ENCODE assay signal across 8 mouse cellular contexts in the genomic region with DNA sequence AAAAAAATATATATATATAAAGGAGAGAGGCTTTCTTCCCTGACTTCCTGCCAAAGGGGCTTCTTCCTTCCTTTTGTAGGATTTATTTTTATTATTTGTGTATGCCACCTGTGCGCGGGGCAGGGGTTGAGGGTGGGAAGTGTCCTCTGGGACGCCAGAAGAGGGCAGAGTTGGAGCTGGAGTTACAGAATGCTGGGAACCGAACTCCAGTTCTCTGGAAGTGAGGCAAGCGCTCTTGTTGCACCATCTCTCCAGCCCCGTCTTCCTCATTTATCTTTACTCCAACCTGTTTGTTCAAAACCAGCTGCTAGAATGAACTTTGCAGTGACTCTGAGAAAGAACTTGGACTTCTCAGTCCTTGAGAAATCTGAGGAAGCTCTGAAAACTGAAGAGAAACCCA. TPM values are rescaled to one million over a fixed set of nuclear protein-coding genes. Genes with fewer than 3 reads are reported as not detected.
DNase-seq lines count a peak whose midpoint lies in the region; ATAC-seq and TF ChIP-seq lines count a peak whose summit lies in the region.

No protein-coding gene starts in this region.

- H3K4me3 ChIP-seq in bone marrow, adult 2 months (replicated peaks; ENCODE audit: control insufficient read depth, low read depth, low read length), result peak overlapping the region; percentile 1
- H3K4me3 ChIP-seq in hindbrain, embryonic 12.5 days, result peak overlapping the region; percentile 61

- peak overlapping the region; percentile 71; the same call in 1 of the 2 replicates for H3K9ac ChIP-seq in hindbrain, embryonic 12.5 days

- intact Hi-C loops in left cerebral cortex, postnatal 10 days (cut with DNase I), result no loop called here

- peak; percentile 24 for DNase-seq in kidney, adult 9 months
- no peak for DNase-seq in kidney, adult 18-20 months
- DNase-seq in lung, postnatal 36 days, result peak; percentile 64
- no peak for DNase-seq in cerebellum, postnatal 25 days
- DNase-seq in left cerebral cortex, postnatal 10 days (ENCODE audit: extremely low spot score in 1 of 2, low spot score in 2 of 2), result no peak

- peaks cover 24% of the 10 kb centered on the region for H3K4me1 ChIP-seq in bone marrow, adult 2 months (ENCODE audit: control insufficient read depth, insufficient read depth, low read length)
- H3K4me1 ChIP-seq in hindbrain, embryonic 12.5 days, result peaks cover 19% of the 10 kb centered on the region

- peak overlapping the region; percentile 61 for H3K4me2 ChIP-seq in hindbrain, embryonic 12.5 days (replicated peaks)

- H3K9me3 ChIP-seq in hindbrain, embryonic 12.5 days (replicated peaks), result no peaks in the 10 kb centered on the region

- 2% methylated on average over 6 of the region's 6 CpGs for WGBS in bone marrow, adult 2 months
- 15% methylated on average over 6 of the region's 6 CpGs for WGBS in hindbrain, embryonic 12.5 days

- no peaks in the 10 kb centered on the region for H3K36me3 ChIP-seq in hindbrain, embryonic 12.5 days

- peak; percentile 20; the same call in 1 of the 2 replicates for TF ChIP-seq CTCF in bone marrow, adult 2 months (IDR thresholded peaks at IDR 0.05; ENCODE audit: control insufficient read depth, insufficient read depth, low read length)

- peak overlapping the region; percentile 97 for H3K27ac ChIP-seq in bone marrow, adult 2 months (ENCODE audit: control insufficient read depth, insufficient read depth, low read depth, low read length, poor library complexity)
- peak overlapping the region; percentile 97; the same call in 1 of the 2 replicates for H3K27ac ChIP-seq in hindbrain, embryonic 12.5 days

- peaks cover 33% of the 10 kb centered on the region for H3K27me3 ChIP-seq in hindbrain, embryonic 12.5 days

- ATAC-seq in hindbrain, embryonic 12.5 days (ENCODE audit: low FRiP score), result no peak
- no peak for ATAC-seq in erythroid progenitor cell, adult 5-6 weeks (replicated peaks; ENCODE audit: low FRiP score, poor library complexity, severe bottlenecking)

- TF ChIP-seq POLR2A in bone marrow, adult 2 months (IDR thresholded peaks at IDR 0.05; ENCODE audit: borderline replicate concordance, control insufficient read depth, low read depth, low read length), result no peak

RNA-seq across cellular contexts. Expression of gene B9d2, which starts 0.6 kb away (rescaled TPM):
- 19.1 and 40.8 TPM in 2 replicates for polyA plus RNA-seq in bone marrow, adult 2 months (2011; ENCODE audit: insufficient read depth, insufficient read length, low replicate concordance, missing spikeins)
- 25.9 and 30.8 TPM in 2 replicates for polyA plus RNA-seq in hindbrain, embryonic 12.5 days (2016; fragmentation: Nextera tagmentation; extraction: Ambion mirVana)
- total RNA-seq in erythroid progenitor cell, adult 5-6 weeks (2015; ENCODE audit: low replicate concordance), result 8.4 and 8.6 TPM in 2 replicates
- total RNA-seq in erythroid progenitor cell, adult 5-6 weeks (2017; ENCODE audit: low replicate concordance), result 2.1 and 10.1 TPM in 2 replicates
- total RNA-seq in left cerebral cortex, postnatal 10 days (2021), result 10 to 100 TPM; 34.5 to 36.3 TPM

RNA-seq across cellular contexts. Expression of gene Tmem91, which starts 5.0 kb away (rescaled TPM):
- 2.9 TPM in 1 of 2 replicates, not detected in the other for polyA plus RNA-seq in bone marrow, adult 2 months (2011; ENCODE audit: insufficient read depth, insufficient read length, low replicate concordance, missing spikeins)
- 3.5 and 4.6 TPM in 2 replicates for polyA plus RNA-seq in hindbrain, embryonic 12.5 days (2016; fragmentation: Nextera tagmentation; extraction: Ambion mirVana)
- not detected in 2 replicates for total RNA-seq in erythroid progenitor cell, adult 5-6 weeks (2015; ENCODE audit: low replicate concordance)
- 4.2 TPM in 1 of 2 replicates, not detected in the other for total RNA-seq in erythroid progenitor cell, adult 5-6 weeks (2017; ENCODE audit: low replicate concordance)
- total RNA-seq in left cerebral cortex, postnatal 10 days (2021), result 10 to 100 TPM; 53.6 to 67.6 TPM

RNA-seq across cellular contexts. Expression of gene Tgfb1, which starts 6.8 kb away (rescaled TPM):
- 53.9 and 75.5 TPM in 2 replicates for polyA plus RNA-seq in bone marrow, adult 2 months (2011; ENCODE audit: insufficient read depth, insufficient read length, low replicate concordance, missing spikeins)
- 1.6 and 1.8 TPM in 2 replicates for polyA plus RNA-seq in hindbrain, embryonic 12.5 days (2016; fragmentation: Nextera tagmentation; extraction: Ambion mirVana)
- total RNA-seq in erythroid progenitor cell, adult 5-6 weeks (2015; ENCODE audit: low replicate concordance), result 72.4 and 95.2 TPM in 2 replicates
- 15.0 and 19.8 TPM in 2 replicates for total RNA-seq in erythroid progenitor cell, adult 5-6 weeks (2017; ENCODE audit: low replicate concordance)
- 10 to 100 TPM in 1 of 2 experiments, 1 to 10 TPM in 1; 9.7 to 12.2 TPM for total RNA-seq in left cerebral cortex, postnatal 10 days (2021)

RNA-seq across cellular contexts. Expression of gene Exosc5, which starts 21.0 kb away (rescaled TPM):
- polyA plus RNA-seq in bone marrow, adult 2 months (2011; ENCODE audit: insufficient read depth, insufficient read length, low replicate concordance, missing spikeins), result 21.7 and 39.8 TPM in 2 replicates
- polyA plus RNA-seq in hindbrain, embryonic 12.5 days (2016; fragmentation: Nextera tagmentation; extraction: Ambion mirVana), result 46.8 and 50.0 TPM in 2 replicates
- total RNA-seq in erythroid progenitor cell, adult 5-6 weeks (2015; ENCODE audit: low replicate concordance), result 16.2 and 23.1 TPM in 2 replicates
- total RNA-seq in erythroid progenitor cell, adult 5-6 weeks (2017; ENCODE audit: low replicate concordance), result 4.9 and 11.7 TPM in 2 replicates
- 10 to 100 TPM; 21.8 to 22.0 TPM for total RNA-seq in left cerebral cortex, postnatal 10 days (2021)

RNA-seq across cellular contexts. Expression of gene Bckdha, which starts 21.2 kb away (rescaled TPM):
- polyA plus RNA-seq in bone marrow, adult 2 months (2011; ENCODE audit: insufficient read depth, insufficient read length, low replicate concordance, missing spikeins), result 26.3 and 36.1 TPM in 2 replicates
- 44.6 and 45.4 TPM in 2 replicates for polyA plus RNA-seq in hindbrain, embryonic 12.5 days (2016; fragmentation: Nextera tagmentation; extraction: Ambion mirVana)
- total RNA-seq in erythroid progenitor cell, adult 5-6 weeks (2015; ENCODE audit: low replicate concordance), result 6.7 and 10.5 TPM in 2 replicates
- total RNA-seq in erythroid progenitor cell, adult 5-6 weeks (2017; ENCODE audit: low replicate concordance), result 3.2 and 11.4 TPM in 2 replicates
- 10 to 100 TPM; 25.0 to 28.9 TPM for total RNA-seq in left cerebral cortex, postnatal 10 days (2021)

Comparison
In these comparisons a context has a peak if more than half of its experiments do, and no peak if none do; other contexts are left out.
1. DNase-seq: peak in kidney, adult 9 months (single experiment) and lung, postnatal 36 days (single experiment); none in kidney, adult 18-20 months (single experiment), cerebellum, postnatal 25 days (0 of 2) and left cerebral cortex, postnatal 10 days (0 of 2).
2. RNA of gene Tmem91, which starts 5.0 kb away (total RNA-seq): 53.6 to 67.6 TPM in left cerebral cortex, postnatal 10 days; 4.2 TPM in erythroid progenitor cell, adult 5-6 weeks; every median in the first group is over 10 times any median in the second.